Mouse (Mus musculus) R1 (cell line): ENCODE measurements around the gene Ddi2.

ENCODE experiments used
- DNase-seq: peaks from one replicate; pipeline ENCODE4 v3.0.0-alpha.2; 2018; ENCODE audit warnings: low read depth, low spot score

Ddi2 gene

DNA sequence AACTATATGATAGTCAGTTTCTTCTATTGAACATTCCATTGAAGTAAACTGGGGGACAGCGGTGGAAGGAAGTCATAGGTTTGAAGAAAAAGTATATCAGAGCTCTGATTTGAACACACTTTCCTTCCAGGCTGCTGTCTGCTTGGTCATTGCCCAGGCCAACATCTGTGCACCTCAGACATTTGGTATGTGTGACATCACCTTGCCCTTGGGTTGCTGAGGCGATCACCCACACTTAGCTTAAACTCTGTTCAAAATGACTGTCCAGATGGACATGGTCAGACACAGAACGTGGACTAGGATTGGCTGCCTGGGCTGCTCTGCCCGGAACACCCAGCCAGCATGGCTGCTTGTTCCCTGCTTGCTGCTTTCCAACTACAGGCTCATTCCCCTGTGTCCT, 19.2 kb upstream of the Ddi2 start:
- no peak for DNase-seq

DNA sequence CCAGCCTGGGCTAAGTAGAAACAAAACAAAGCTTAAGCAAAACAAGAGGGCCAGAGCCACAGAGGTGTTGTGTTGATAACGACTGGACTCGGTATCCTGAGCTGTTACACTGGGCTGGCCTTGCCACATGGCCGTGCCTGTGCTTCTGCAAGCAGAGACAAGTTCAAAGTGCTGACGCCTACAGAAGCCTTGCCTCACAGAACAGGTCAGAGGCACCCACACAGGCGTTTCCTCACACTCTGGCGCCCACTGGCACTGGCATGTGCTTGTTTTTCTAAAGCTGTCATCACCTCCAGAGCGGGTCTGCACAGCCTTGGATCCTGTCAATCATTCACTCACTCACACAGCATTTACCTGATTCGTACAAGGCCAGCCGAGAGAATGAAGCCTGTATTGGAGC, 18.6 kb upstream of the Ddi2 start:
- DNase-seq = no peak

DNA sequence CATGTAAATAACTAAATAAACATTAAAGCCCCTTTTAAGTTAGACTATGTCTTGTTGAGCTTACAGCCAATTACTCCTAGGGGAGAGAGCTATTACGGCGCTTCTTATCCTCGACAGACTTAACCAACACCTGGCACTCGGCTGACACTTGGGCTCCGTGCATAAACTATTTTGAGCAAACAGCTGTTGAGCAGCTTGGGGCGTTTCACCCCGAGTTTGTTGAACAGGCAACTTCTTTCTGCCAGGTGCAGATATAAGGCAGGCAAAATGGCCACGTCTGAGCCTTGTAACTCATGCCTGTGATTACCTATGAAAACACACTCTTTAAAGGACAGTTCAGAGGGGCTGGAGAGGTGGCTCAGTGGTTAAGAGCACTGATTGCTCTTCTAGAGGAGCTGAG, 14.8 kb upstream of the Ddi2 start:
- no peak for DNase-seq

DNA sequence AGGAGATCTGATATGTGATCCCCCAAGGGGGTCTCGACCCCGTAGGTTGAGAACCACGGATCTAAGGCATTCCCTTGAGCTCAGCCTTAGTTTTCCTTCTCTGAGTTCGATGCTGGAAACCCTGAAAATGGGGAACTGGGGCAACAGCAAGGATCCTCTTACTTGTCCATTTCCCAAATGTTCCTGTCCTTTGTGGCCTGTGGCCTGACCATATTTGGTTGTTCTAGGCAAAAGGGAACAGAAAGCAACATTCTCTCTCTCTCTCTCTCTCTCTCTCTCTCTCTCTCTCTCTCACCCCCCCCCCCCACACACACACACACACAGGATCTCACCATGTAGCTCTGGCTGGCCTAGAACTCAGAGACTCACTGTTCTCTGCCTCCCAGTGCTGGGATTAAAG, 13.6 kb upstream of the Ddi2 start:
- DNase-seq = no peak

DNA sequence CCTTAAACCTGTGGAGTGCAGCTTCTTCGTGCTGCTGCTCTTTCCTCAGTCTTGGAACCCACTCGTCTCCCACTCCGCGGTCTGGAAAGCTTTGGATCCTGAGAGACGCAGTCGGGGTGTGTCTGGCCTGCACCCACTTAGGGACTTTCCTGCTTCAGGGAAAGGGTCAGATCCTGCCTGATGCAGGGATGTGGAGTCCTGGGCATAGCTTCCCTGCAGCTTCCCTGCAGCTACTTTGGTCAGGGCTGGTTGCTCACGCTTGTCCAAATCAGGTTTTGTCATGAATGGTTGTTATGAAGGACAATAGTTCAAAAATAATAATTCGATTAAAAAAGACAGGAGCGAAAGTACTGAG, 12.0 kb upstream of the Ddi2 start:
- DNase-seq = no peak

DNA sequence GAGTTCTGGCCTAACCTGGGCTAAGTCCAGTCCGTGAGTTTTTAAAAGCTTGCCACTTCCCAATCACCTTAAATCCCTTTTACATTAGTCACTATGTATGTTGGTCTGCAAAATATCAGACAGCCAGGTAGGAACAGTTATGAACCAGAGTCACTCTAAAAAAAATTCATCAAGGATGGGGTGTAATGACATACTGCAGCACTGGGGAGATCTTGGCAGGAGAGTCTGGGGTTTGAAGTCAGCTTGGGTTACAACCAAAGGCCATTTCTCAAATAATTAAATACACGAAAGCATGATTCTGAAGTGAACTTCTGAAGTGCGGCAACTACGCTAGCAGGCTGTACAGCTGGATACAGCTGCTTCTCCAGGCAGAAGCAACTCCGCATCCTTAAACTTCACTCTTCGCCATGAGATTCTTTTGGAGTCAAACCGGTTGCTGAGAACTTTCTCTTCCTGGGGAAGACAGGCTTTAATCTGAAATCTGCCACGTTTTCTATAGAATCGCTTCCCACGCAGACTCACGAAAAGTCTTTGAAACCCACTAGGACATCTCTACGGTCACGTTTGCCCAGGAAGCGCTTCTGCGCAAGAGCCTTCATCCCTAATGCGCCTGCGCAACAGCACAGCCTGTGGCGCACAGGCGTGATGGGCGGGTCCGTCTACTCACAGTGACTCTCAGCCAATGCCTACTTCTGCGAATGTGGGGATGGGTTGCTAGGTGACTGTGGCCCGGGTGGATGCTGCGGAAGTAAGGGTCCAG, 11.4 kb upstream of the Ddi2 start:
- peak; percentile 98 for DNase-seq

DNA sequence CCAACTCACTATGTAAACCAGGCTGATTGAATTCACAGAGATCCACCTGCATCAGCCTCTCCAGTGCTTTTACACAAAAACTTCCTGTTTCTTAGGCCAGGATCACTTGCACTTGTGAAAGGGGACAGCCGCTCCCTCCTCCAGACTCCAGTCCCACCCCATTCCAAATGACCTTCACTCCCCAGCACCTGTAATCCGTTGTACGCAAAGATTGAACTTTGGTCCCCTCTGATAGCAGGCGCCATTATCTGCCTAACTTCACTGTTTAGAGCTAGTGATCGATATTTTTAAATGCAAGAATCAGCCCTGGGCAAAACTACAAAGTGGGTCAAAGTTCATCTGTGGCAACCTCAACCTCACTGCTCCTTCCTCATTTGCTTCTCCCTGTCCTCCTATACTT, 8.5 kb upstream of the Ddi2 start:
- DNase-seq = peak; percentile 50

DNA sequence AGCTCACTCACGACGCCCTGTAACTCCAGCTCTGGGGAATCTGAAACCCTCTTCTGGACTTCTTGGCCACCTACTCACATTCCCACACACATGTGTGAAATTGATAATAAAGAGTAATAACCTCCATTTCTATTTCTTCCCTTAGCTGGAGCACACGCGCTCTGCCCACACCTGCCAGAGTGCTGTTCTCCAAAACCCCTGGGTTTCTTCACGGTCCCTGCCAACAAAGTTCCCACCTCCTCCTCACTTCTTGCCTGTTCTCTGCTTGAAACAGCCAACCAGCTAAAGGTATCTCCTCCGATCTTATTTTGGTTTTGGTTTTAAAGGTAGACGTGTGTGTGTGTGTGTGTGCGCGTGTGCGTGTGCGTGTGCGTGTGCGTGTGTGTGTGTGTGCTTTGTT, 7.2 kb upstream of the Ddi2 start:
- no peak for DNase-seq

DNA sequence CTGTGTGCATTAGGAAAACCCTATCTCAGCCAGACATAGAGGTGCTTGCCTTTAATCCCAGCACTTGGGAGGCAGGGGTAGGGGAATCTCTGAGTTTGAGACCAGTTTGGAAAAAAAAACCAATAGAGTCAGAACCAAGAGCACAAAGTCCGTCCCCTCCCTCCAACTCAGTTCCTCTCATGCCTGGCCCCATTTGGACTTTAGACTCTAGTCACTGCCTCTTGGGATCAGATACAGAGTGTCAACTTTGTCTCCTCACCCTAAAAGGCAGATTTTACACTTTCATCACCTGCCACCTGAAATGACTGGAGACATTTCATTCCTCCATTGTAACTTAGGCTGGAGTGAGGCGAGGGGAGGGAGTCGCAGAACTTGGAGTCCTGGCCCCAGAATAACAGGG, 6.0 kb upstream of the Ddi2 start:
- DNase-seq = no peak

DNA sequence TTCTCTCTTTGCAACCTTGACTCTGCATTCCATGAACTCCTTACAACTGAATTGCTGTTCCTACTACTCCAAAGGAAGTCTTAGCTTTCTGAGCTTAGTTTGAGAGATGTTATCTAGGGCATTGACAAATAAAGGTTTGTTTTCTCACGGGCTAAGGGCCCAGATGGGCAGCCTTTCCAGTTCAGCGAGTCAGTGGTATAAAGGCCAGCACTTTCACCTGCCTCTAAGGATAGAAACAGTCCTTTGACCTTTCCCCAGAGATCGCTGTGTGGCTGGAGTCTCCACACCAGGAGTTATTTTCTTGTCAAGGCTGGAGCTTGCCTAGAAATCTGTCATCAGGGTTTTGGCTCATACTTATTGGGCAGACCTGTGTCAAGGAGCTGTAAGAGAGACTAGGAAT, 2.5 kb upstream of the Ddi2 start:
- no peak for DNase-seq

DNA sequence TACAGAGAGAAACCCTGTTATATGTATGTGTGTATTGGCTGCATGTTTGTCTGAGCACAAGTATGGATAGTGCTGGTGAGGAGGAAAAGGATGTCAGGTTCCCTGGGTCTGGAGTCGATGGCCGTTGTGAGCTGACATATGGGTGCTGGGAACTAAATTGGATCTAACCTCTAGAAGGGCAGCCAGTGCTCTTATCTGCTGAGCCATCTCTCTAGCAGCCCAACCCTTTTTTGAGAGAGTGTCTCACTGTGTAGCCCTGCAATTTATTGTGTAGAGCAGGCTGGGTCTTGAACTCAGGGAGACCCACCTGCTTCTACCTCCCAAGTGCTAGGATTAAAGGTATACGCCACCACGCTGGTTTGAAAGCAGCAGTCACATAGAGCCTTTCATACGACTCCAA, 2.1 kb upstream of the Ddi2 start:
- no peak for DNase-seq

DNA sequence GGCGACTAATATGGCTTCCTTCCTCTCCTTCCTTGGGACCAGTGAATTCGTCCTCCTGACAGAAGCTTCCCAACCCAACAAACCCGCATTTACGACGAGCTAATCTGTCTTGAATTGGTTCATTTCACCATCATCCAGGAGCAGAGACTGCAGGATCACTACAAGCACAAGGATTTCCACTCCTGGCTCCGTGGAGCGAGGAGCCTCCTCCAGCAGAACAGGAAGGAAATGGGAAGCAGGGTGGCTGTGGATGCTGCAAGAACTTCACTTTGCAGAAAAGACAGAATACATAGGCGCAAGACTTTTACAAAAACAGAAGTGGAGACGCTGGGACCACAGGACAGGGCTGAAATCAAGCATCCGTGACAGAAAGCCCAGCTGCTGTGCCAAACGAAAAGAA, 1.4 kb upstream of the Ddi2 start:
- DNase-seq = no peak

DNA sequence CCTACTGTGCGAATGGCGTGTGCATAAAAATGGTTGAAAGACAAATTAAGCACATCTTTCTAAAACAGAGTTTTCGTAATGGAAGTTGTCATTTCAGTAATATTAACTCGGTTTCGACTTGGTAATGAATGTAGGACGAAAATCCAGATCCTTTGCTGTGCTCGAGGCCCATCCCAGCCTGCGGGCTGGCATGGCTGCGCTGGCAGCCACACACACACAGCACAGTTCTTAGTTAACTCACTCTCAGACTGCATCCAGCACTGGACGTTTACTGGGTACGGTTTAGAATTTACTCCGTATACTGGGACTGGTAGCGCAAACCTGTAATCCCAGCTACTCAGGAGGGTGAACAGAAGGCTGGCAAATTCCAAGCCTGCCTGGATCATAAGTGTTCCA, 452 bp upstream of the Ddi2 start:
- no peak for DNase-seq

DNA sequence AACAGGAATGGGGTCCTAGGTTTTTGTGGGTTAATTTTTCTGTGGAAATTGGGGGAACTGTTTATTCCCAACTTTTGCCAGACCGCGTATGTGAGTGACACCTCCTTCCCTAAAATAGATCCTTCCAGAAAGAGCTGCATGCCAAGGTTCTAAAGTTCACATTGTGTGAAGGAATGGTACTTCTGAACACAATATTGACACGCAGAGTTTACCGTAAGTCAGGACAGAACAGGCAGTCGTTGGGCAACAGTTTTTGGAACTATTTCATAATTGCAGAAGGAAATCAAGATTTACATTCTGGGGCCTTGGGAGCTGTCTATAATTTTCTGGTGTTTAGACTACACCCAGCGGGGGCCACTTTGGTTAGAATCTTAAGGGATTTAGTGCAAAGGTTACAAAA, 1.3 kb downstream of the Ddi2 start:
- no peak for DNase-seq

DNA sequence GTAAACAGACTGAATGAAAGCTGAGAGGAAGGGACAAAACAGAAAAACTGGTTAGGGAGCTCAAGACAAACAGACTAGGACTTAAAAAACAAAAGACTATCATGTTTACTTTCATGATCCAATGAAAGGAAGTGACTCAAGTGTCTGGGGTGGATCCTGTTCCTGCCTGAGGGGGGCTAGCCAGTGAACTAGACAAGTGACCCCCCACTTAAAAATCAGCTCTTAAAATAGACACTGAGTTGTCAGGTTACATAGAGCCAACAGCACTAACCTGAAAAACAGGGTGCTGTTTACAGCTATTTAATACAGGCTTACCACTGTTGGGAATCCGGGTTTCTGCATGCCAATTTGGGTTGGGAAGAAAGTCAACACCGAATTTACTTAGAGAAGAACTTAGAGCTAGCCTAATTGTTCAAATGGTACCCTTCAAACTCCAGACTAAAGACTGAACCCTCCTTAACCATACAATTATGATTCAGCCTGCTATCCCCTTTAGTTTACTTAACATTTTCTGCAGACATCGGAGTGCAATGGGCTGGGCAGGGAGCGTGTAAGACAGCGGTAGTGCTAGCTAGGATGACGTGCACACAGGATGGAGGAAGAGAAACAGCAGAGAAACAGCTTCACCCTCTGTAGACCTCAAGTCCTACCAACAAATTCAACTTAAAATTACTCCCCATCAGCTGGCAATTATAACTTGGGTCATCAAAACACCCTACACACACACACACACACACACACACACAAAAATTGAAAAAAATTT, 2.3 kb downstream of the Ddi2 start:
- DNase-seq = no peak

DNA sequence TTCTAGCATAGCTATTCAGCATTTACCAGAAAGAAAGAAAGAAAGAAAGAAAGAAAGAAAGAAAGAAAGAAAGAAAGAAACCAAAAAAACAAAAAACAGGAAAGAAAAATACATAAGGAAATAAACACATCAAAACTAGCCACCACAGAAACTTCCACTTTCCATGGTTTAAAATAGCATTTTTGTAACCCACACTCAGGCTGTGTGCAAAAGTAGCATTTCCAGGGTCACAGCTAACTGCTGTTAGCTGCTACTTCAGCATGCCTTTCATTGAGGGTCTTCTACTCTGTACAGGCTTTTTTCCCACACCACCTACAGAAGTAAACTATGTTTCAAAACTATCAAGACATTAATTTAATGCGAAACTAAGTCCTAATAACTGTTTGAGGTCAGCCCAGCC, 3.9 kb downstream of the Ddi2 start:
- no peak for DNase-seq

DNA sequence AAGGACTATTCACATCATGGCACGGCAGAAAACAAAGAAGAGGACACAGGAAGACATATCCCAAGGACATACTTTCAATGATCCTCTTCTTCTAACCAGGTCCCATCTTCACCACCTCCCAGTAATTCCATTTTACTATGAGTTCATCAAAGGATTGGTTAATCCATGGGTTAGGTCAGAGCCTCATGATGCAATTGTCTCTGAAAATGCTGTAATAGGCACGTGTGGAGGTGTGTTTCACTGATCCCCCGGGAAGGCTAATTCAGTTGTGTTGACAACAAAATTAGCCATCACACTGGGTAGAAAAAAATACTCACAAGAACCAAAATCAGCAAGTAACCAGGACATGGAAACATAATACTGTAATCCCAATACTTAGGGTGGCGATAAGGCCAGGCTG, 5.6 kb downstream of the Ddi2 start:
- DNase-seq = no peak

DNA sequence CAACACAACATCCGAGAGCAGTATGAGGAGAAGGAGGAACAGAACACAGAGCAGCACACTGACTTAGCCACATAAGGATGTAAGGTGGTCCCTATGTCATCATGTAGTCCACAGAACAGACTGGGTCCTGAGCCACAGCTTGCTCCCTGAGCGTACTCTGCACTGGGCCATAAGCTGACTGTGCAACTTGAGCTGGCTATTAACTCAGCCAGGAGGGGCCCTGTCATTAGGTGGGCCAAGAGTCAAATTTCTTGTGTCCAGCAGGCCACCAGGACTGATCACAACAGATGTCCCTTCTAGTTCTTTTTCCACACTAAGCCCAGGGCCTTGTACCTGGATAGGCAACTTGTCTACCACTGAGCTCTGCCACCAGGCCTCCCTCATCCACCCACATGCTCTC, 8.2 kb downstream of the Ddi2 start:
- no peak for DNase-seq

DNA sequence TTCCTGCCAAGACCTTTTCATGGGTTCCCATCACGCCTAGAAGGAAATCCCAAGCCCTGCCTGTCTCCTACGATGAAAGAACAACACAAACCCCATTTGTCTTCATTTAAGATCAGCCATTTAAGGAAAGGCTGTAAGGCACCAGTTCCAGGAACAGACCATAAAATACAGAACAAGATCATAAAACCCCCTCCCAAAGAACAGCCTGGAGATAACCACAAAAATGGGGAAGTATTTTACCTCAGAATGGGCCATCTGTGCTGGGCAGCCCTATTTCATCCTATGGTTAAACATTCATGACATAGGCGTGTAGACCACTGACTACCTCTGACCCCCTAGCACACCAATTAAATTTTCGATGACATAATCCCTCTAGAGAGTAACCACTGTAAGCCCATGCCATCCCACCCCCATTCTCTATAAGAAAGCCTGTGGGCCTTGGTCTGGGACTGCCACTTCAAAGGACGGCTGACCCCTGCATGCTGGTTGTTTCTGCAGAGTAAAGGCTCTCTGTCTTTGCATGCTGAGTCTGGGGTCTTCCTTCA, 9.5 kb downstream of the Ddi2 start:
- no peak for DNase-seq

DNA sequence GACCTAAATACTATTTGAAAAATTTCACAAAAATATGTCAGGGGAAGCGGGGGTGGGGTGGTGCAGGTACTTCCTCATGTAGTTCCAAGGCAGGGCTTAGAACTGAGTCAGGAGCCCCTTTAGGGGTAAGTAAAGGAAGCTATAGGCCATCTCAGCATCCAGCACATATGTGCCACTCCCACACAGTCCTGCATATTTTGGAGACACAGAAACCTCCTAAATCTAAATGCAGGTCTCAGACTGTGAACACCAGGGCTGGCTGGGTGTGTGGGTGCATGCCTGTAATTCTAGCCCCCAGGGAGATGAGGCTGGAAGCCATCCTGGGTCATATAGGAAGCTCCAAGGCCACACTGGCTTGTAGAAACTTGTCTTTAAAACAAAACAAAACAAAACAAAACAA, 12.0 kb downstream of the Ddi2 start:
- DNase-seq = no peak

DNA sequence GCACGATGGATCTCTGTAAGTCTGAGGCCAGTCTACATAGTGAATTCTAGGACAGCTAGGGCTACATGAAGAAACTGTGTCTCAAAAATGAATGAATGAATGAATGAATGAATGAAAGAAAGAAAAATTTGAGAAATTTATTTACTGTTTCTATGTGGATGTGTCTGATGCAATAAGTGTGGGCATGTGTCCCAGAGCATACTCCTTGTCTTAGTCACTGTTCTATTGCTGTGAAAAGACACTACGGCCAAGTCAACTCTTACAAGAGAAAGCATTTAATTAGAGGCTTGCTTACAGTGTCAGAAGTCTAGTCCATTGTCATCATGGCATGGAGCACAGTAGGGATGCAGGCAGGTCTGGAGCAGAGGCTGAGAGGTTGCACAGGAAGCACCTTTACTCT, 14.2 kb downstream of the Ddi2 start:
- DNase-seq = no peak

DNA sequence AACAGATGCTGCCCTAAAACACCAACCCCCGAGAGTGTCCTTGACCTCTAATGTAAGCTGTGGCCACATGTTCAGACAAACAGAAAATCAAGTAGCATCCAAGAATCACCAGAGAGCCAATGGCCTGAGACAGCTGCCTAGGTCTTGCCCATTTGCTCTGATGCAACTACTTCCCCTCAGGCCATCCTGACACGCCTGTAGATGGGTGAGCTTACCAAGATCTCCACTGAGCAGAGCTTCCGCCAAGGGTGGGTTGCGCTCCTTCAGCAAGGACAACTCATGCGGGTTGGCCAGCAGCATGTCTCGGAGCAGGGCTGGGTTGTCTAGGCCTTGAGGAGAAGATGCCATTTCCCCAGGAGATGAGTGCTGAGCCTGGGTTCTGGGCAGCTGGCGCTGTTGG, 15.2 kb downstream of the Ddi2 start:
- DNase-seq = no peak

DNA sequence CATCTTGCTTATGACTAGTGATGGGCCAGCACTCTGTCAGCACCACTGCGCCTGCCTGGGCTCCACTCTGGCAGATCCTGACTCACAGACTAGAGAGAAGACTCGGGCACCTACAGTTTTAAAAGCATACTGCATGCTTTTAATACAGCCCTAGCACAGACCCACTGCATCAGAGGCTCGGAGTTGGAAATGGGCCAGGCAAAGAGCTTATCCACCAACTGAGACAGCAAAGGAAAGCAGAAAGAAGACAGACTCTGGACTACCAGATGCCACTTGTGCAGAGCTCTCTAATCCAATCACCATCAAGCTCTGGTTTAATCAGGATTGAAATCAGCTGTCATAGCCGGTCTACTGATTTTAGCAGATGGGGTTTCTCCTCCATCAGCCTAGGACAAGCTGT, 17.9 kb downstream of the Ddi2 start:
- no peak for DNase-seq
